Mouse (Mus musculus) MEL (cell line): ENCODE results near the gene Cd86. TPM values are rescaled to one million over a fixed set of nuclear protein-coding genes. Genes with fewer than 3 reads are reported as not detected.

ENCODE experiments used
- DNase-seq: peaks from one replicate; pipeline ENCODE4 v3.0.0; 2011; ENCODE audit warnings: low read depth, low spot score
- H3K27ac ChIP-seq: 2 replicates; pipeline ENCODE4 v1.5.1; 2012; ENCODE audit warnings: low read depth, mild to moderate bottlenecking, control low read depth, low read length, moderate library complexity; ENCODE audit not compliant: control insufficient read depth
- H3K27me3 ChIP-seq, 2 experiments: fragments of 150-350 bp in 1 of 2; sonication (generic) in 1 of 2; 2 replicates each; pipeline ENCODE4 v1.6.1; 2012; ENCODE audit warnings: low read length in 2 of 2, mild to moderate bottlenecking in 2 of 2, improper control_type of control experiment in 1 of 2, moderate library complexity in 1 of 2; ENCODE audit not compliant: insufficient read depth in 2 of 2, control insufficient read depth in 1 of 2
- H3K36me3 ChIP-seq, 2 experiments: 2 replicates each; pipeline ENCODE4 v1.6.1; 2012 to 2014; ENCODE audit warnings: low read length in 2 of 2, improper control_type of control experiment in 1 of 2, inconsistent platforms in 1 of 2, mild to moderate bottlenecking in 1 of 2; ENCODE audit not compliant: insufficient read depth in 2 of 2, control insufficient read depth in 1 of 2
- H3K4me1 ChIP-seq, 2 experiments: fragments of 150-350 bp in 1 of 2; sonication (generic) in 1 of 2; 2 replicates each; pipeline ENCODE4 v1.6.1; 2012; ENCODE audit warnings: low read length in 2 of 2, improper control_type of control experiment in 1 of 2, mild to moderate bottlenecking in 1 of 2; ENCODE audit not compliant: insufficient read depth in 2 of 2, control insufficient read depth in 1 of 2
- H3K4me3 ChIP-seq, 2 experiments: fragments of 150-350 bp in 1 of 2; sonication (generic) in 1 of 2; 2 replicates each; pipeline ENCODE4 v1.5.1; 2012; ENCODE audit warnings: low read depth in 2 of 2, low read length in 2 of 2, mild to moderate bottlenecking in 2 of 2, moderate library complexity in 2 of 2, control low read depth in 1 of 2, improper control_type of control experiment in 1 of 2; ENCODE audit not compliant: control insufficient read depth in 1 of 2, insufficient read depth in 1 of 2
- H3K79me2 ChIP-seq: 2 replicates; pipeline ENCODE4 v1.6.1; 2012; ENCODE audit warnings: mild to moderate bottlenecking, low read length, moderate library complexity; ENCODE audit not compliant: control insufficient read depth, poor library complexity, insufficient read depth
- H3K9ac ChIP-seq: 2 replicates; pipeline ENCODE4 v1.6.1; 2012; ENCODE audit warnings: low read depth, mild to moderate bottlenecking, control low read depth, low read length, moderate library complexity; ENCODE audit not compliant: control insufficient read depth, poor library complexity, severe bottlenecking
- H3K9me3 ChIP-seq: fragments of 150-350 bp; sonication (generic); replicated peaks from 2 replicates; pipeline ENCODE4 v1.6.1; 2012; ENCODE audit warnings: mild to moderate bottlenecking, low read length, improper control_type of control experiment, moderate library complexity; ENCODE audit not compliant: insufficient read depth
- CHD1 ChIP-seq: IDR thresholded peaks from 2 replicates; pipeline ENCODE4 v1.6.1; 2012; ENCODE audit warnings: low read depth, mild to moderate bottlenecking, inconsistent platforms, low read length, improper control_type of control experiment
- E2F4 ChIP-seq: IDR thresholded peaks from 2 replicates; pipeline ENCODE4 v1.6.1; 2011; ENCODE audit warnings: low read depth, low read length, improper control_type of control experiment, borderline replicate concordance
- EP300 ChIP-seq, 2 experiments: IDR thresholded peaks; 2 replicates each; pipeline ENCODE4 v1.6.1; 2011; ENCODE audit warnings: improper control_type of control experiment in 2 of 2, low read length in 2 of 2, low read depth in 1 of 2, mild to moderate bottlenecking in 1 of 2
- ETS1 ChIP-seq: IDR thresholded peaks from 2 replicates; pipeline ENCODE4 v1.6.1; 2012; ENCODE audit warnings: low read depth, mild to moderate bottlenecking, inconsistent platforms, low read length, improper control_type of control experiment, moderate library complexity
- GABPA ChIP-seq: IDR thresholded peaks from 2 replicates; pipeline ENCODE4 v1.6.1; 2012; ENCODE audit warnings: low read depth, mild to moderate bottlenecking, inconsistent platforms, low read length, improper control_type of control experiment, moderate library complexity
- HCFC1 ChIP-seq: IDR thresholded peaks from 2 replicates; pipeline ENCODE4 v1.6.1; 2012; ENCODE audit warnings: low read depth, mild to moderate bottlenecking, inconsistent platforms, low read length, improper control_type of control experiment, moderate library complexity
- JUND ChIP-seq: IDR thresholded peaks from 2 replicates; pipeline ENCODE4 v1.6.1; 2011; ENCODE audit warnings: low read depth, mild to moderate bottlenecking, improper control_type of control experiment, low read length
- MAFK ChIP-seq: IDR thresholded peaks from 2 replicates; pipeline ENCODE4 v1.6.1; 2011; ENCODE audit warnings: low read depth, mild to moderate bottlenecking, low read length, improper control_type of control experiment, borderline replicate concordance
- NELFE ChIP-seq: IDR thresholded peaks from 2 replicates; pipeline ENCODE4 v1.6.1; 2011; ENCODE audit warnings: low read depth, low read length, improper control_type of control experiment
- NRF1 ChIP-seq: IDR thresholded peaks from 2 replicates; pipeline ENCODE4 v1.6.1; 2014; ENCODE audit warnings: low read depth, mild to moderate bottlenecking, inconsistent platforms, low read length, improper control_type of control experiment, moderate library complexity; ENCODE audit not compliant: poor library complexity, insufficient read depth, severe bottlenecking
- POLR2A ChIP-seq, 2 experiments: IDR thresholded peaks; 2 replicates each; pipeline ENCODE4 v1.6.1; 2011 to 2012; ENCODE audit warnings: low read length in 2 of 2, mild to moderate bottlenecking in 2 of 2, control low read depth in 1 of 2, improper control_type of control experiment in 1 of 2, low read depth in 1 of 2, moderate library complexity in 1 of 2; ENCODE audit not compliant: control insufficient read depth in 1 of 2, insufficient read depth in 1 of 2, poor library complexity in 1 of 2
- POLR2AphosphoS2 ChIP-seq: IDR thresholded peaks from 2 replicates; pipeline ENCODE4 v1.6.1; 2011; ENCODE audit warnings: low read length, improper control_type of control experiment
- POLR2AphosphoS5 ChIP-seq: IDR thresholded peaks from 2 replicates; pipeline ENCODE4 v1.6.1; 2012; ENCODE audit warnings: low read depth, borderline replicate concordance, mild to moderate bottlenecking, inconsistent platforms, low read length, moderate library complexity, mixed read lengths
- RCOR1 ChIP-seq: IDR thresholded peaks from 2 replicates; pipeline ENCODE4 v1.6.1; 2012; ENCODE audit warnings: low read depth, mild to moderate bottlenecking, inconsistent platforms, low read length, improper control_type of control experiment
- SMC3 ChIP-seq: IDR thresholded peaks from 2 replicates; pipeline ENCODE4 v1.6.1; 2011; ENCODE audit warnings: low read depth, low read length, improper control_type of control experiment
- TAL1 ChIP-seq: IDR thresholded peaks from 2 replicates; pipeline ENCODE4 v1.6.1; 2012; ENCODE audit warnings: mild to moderate bottlenecking, inconsistent platforms, low read length, moderate library complexity, mixed read lengths
- TBP ChIP-seq: IDR thresholded peaks from 2 replicates; pipeline ENCODE4 v1.8.0; 2011; ENCODE audit warnings: low read depth, low read length, improper control_type of control experiment
- TCF12 ChIP-seq: IDR thresholded peaks from 2 replicates; pipeline ENCODE4 v1.6.1; 2014; ENCODE audit warnings: low read depth, mild to moderate bottlenecking, inconsistent platforms, low read length, improper control_type of control experiment, moderate library complexity
- USF1 ChIP-seq: IDR thresholded peaks from 2 replicates; pipeline ENCODE4 v1.6.1; 2014; ENCODE audit warnings: low read depth, mild to moderate bottlenecking, inconsistent platforms, low read length, improper control_type of control experiment, moderate library complexity
- USF2 ChIP-seq, 2 experiments: IDR thresholded peaks; 2 replicates each; pipeline ENCODE4 v1.6.1; 2011 to 2012; ENCODE audit warnings: improper control_type of control experiment in 2 of 2, low read length in 2 of 2, borderline replicate concordance in 1 of 2, inconsistent platforms in 1 of 2, low read depth in 1 of 2, mild to moderate bottlenecking in 1 of 2; ENCODE audit not compliant: insufficient read depth in 1 of 2
- ZC3H11A ChIP-seq: IDR thresholded peaks from 2 replicates; pipeline ENCODE4 v1.6.1; 2012; ENCODE audit warnings: low read depth, mild to moderate bottlenecking, inconsistent platforms, low read length, improper control_type of control experiment
- ZNF384 ChIP-seq: IDR thresholded peaks from 2 replicates; pipeline ENCODE4 v1.6.1; 2012; ENCODE audit warnings: low read depth, mild to moderate bottlenecking, inconsistent platforms, low read length, improper control_type of control experiment
- polyA plus RNA-seq, 2 experiments: library from polyadenylated mRNA; stranded (reverse) in 1 of 2; unstranded in 1 of 2; fragments of >175 nt in 1 of 2; fragments of >200 nt in 1 of 2; gene quantifications; 2 replicates each; pipeline versions ENCODE4 v1.2.1 to v1.2.4; 2012; ENCODE audit warnings: low replicate concordance in 2 of 2, low read depth in 1 of 2; ENCODE audit not compliant: insufficient read length in 2 of 2, insufficient read depth in 1 of 2, missing spikeins in 1 of 2
- total RNA-seq: library from RNA; depleted of rRNA; stranded (reverse); fragments of 300-350 nt; gene quantifications from 2 replicates; pipeline ENCODE4 v1.2.3, GENCODE M21; 2012

Gene Cd86
- total and polyA plus RNA-seq, 3 experiments: not detected

DNA sequence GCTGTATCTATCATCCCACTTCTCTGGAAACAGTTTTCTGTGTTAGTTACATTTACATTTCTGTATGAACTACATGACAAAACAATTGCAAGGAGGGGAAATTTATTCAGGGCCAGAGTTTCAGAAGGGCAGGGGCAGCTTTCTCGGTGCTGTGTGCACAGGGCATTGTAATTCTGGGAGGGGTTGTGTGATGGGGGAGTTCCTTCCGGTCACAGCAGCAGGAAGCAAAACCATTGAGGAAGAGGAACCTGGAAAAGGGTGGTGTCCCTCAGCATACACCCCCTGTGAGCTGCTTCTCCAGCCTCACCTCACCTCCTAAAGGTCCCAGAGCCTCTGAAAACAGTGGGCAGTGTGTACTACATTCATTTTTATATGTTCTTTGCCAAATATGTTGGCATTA, 9.4 kb upstream of the Cd86 start:
- TF ChIP-seq EP300 (IDR thresholded peaks at IDR 0.05; ENCODE audit: low read depth in 1 of 2, low read length in 2 of 2) (no peak), CHD1 (no peak), POLR2AphosphoS2 (no peak), ZNF384 (no peak), MAFK (no peak), GABPA (no peak), RCOR1 (no peak), ETS1 (no peak), TBP (no peak), USF2 (IDR thresholded peaks at IDR 0.05; ENCODE audit: borderline replicate concordance in 1 of 2, insufficient read depth in 1 of 2, low read depth in 1 of 2, low read length in 2 of 2) (no peak), POLR2AphosphoS5 (no peak), HCFC1 (no peak), JUND (no peak), NELFE (no peak), USF1 (no peak), POLR2A (IDR thresholded peaks at IDR 0.05; ENCODE audit: control insufficient read depth in 1 of 2, insufficient read depth in 1 of 2, low read depth in 1 of 2, low read length in 2 of 2, poor library complexity in 1 of 2) (no peak), TAL1 (no peak), E2F4 (no peak)
- Histone ChIP-seq H3K27ac (no peak overlapping the region), H3K4me1 (no peaks in the 10 kb centered on the region), H3K4me3 (no peak overlapping the region), H3K9me3 (no peaks in the 10 kb centered on the region), H3K36me3 (no peaks in the 10 kb centered on the region), H3K9ac (no peak overlapping the region), H3K79me2 (no peaks in the 10 kb centered on the region), H3K27me3 (no peaks in the 10 kb centered on the region; a peak in 1 of 4 replicates)
- no peak for DNase-seq

DNA sequence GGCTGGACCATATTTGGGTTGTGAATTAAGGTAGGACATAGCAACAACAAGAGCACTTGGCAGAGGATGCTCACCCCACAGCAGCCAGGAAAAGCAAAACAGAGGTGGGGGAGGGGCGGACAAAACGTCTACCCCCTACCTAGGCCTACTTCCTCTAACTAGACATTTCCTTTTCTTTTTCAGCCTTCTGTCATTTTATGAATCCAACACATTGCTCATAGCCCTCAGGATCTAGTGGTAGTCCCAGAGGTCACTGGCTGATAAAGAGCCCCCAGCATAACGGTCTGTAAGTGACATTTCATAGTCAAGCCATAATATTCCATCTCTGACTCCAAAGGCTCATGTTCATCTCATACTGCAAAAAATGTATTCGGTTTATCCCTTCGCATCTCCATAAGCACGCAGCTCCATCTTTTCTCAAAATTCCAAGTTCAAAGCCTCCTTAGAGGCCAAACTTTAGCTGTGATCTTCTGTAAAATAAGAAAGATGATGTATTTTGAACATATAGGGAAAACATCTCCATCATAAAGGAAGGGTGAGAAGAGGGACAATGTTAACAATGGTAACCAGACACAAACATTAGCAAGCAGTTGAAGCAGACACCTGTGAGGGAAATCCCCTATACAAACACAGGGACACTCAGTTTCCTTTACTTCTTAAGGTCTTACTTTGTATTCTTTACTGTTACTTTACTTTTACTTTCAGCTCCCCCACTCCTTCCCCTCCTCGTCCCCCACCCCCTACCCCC, 8.8 kb upstream of the Cd86 start:
- Histone ChIP-seq H3K36me3 (no peaks in the 10 kb centered on the region), H3K9ac (no peak overlapping the region), H3K27me3 (no peaks in the 10 kb centered on the region; a peak in 1 of 4 replicates), H3K79me2 (no peaks in the 10 kb centered on the region), H3K4me3 (no peak overlapping the region), H3K27ac (no peak overlapping the region), H3K9me3 (no peaks in the 10 kb centered on the region), H3K4me1 (no peaks in the 10 kb centered on the region)
- DNase-seq: no peak
- TF ChIP-seq NRF1 (no peak), JUND (no peak), SMC3 (no peak), TCF12 (no peak), GABPA (no peak), POLR2A (IDR thresholded peaks at IDR 0.05; ENCODE audit: control insufficient read depth in 1 of 2, insufficient read depth in 1 of 2, low read depth in 1 of 2, low read length in 2 of 2, poor library complexity in 1 of 2) (no peak), ZC3H11A (no peak), EP300 (IDR thresholded peaks at IDR 0.05; ENCODE audit: low read depth in 1 of 2, low read length in 2 of 2) (no peak), RCOR1 (no peak)
